Mouse (Mus musculus) retina, postnatal 7 days (tissue): ENCODE results near the gene Rbms1.

ENCODE experiments used
- DNase-seq: peaks from one replicate; pipeline ENCODE4 v3.0.0-alpha.2; 2012; ENCODE audit warnings: low read depth, low spot score

Rbms1 gene

GRCm38 (mm10) chr2:60766420-60766819 is 196.6 kb downstream of the Rbms1 start:
- no peak for DNase-seq

- no peak for DNase-seq
Measured at GRCm38 (mm10) chr2:60756218-60756617, 206.8 kb downstream of the Rbms1 start.

- no peak for DNase-seq
Measured at GRCm38 (mm10) chr2:60755101-60755500, 207.9 kb downstream of the Rbms1 start.

- DNase-seq: no peak
Measured at GRCm38 (mm10) chr2:60751274-60751673, 211.7 kb downstream of the Rbms1 start.

GRCm38 (mm10) chr2:60750591-60750990 is 212.4 kb downstream of the Rbms1 start:
- no peak for DNase-seq

- no peak for DNase-seq
Measured at GRCm38 (mm10) chr2:60748585-60748984, 214.4 kb downstream of the Rbms1 start.

GRCm38 (mm10) chr2:60747590-60747989 is 215.4 kb downstream of the Rbms1 start:
- no peak for DNase-seq

GRCm38 (mm10) chr2:60744674-60745073 is 218.3 kb downstream of the Rbms1 start:
- DNase-seq: no peak

GRCm38 (mm10) chr2:60739389-60740137 is 223.4 kb downstream of the Rbms1 start:
- DNase-seq: no peak

- no peak for DNase-seq
Measured at GRCm38 (mm10) chr2:60730929-60731328, 232.1 kb downstream of the Rbms1 start.

GRCm38 (mm10) chr2:60730024-60730423 is 233.0 kb downstream of the Rbms1 start:
- DNase-seq: no peak

- no peak for DNase-seq
Measured at GRCm38 (mm10) chr2:60728902-60729585, 233.9 kb downstream of the Rbms1 start.

- DNase-seq: no peak
Measured at GRCm38 (mm10) chr2:60724660-60725059, 238.3 kb downstream of the Rbms1 start.

- DNase-seq: no peak
Measured at GRCm38 (mm10) chr2:60722967-60723366, 240.0 kb downstream of the Rbms1 start.

GRCm38 (mm10) chr2:60722514-60722913 is 240.5 kb downstream of the Rbms1 start, which contains the start of gene Itgb6:
Gene Itgb6 (minus strand): TSS chr2:60722643.
- no peak for DNase-seq

- DNase-seq: no peak
Measured at GRCm38 (mm10) chr2:60720906-60721305, 242.1 kb downstream of the Rbms1 start.

- no peak for DNase-seq
Measured at GRCm38 (mm10) chr2:60720205-60720604, 242.8 kb downstream of the Rbms1 start.

GRCm38 (mm10) chr2:60717348-60717747 is 245.6 kb downstream of the Rbms1 start:
- DNase-seq: no peak

GRCm38 (mm10) chr2:60716549-60716948 is 246.4 kb downstream of the Rbms1 start:
- DNase-seq: no peak

GRCm38 (mm10) chr2:60715771-60716170 is 247.2 kb downstream of the Rbms1 start:
- DNase-seq: no peak

- no peak for DNase-seq
Measured at GRCm38 (mm10) chr2:60714971-60715502, 248.0 kb downstream of the Rbms1 start.

GRCm38 (mm10) chr2:60714475-60714874 is 248.5 kb downstream of the Rbms1 start:
- no peak for DNase-seq

- no peak for DNase-seq
Measured at GRCm38 (mm10) chr2:60713857-60714256, 249.1 kb downstream of the Rbms1 start.
